Comparison of ENCODE assay signal across 14 mouse cellular contexts in genomic region chr12:26631111-26631794, GRCm38 (mm10).
DNase-seq lines count a peak whose midpoint lies in the region; ATAC-seq lines count a peak whose summit lies in the region.
"Had no signal": no experiment of that assay in that cellular context is flagged by ENCODE, and none has a peak within 500 bp of the region (broad histone marks: within the 10 kb centered on the region; RNA-seq: fewer than 3 reads in every experiment).

No protein-coding gene starts in this region.

- H3K27me3 ChIP-seq in forebrain, embryonic 13.5 days = no peaks in the 10 kb centered on the region
- H3K27me3 ChIP-seq in limb, embryonic 11.5 days (ENCODE audit: control insufficient read depth, insufficient read depth, low read length) = no peaks in the 10 kb centered on the region
- H3K27me3 ChIP-seq in neural tube, embryonic 11.5 days (ENCODE audit: control insufficient read depth, insufficient read depth, low read length) = no peaks in the 10 kb centered on the region

- H3K9ac ChIP-seq in forebrain, embryonic 13.5 days = 0 out of 2 replicates have a peak overlapping the region, but pooled peaks have one; percentile 34
- no peak overlapping the region for H3K9ac ChIP-seq in limb, embryonic 11.5 days (ENCODE audit: low read length)
- peak overlapping the region; percentile 5 for H3K9ac ChIP-seq in neural tube, embryonic 11.5 days (ENCODE audit: low read length)

- H3K4me1 ChIP-seq in forebrain, embryonic 13.5 days = peaks cover 42% of the 10 kb centered on the region
- peaks cover 5% of the 10 kb centered on the region; the same call in 1 of the 2 replicates for H3K4me1 ChIP-seq in limb, embryonic 11.5 days (ENCODE audit: control insufficient read depth, insufficient read depth, low read length)
- no peaks in the 10 kb centered on the region; the same call in none of the 2 replicates for H3K4me1 ChIP-seq in neural tube, embryonic 11.5 days (ENCODE audit: control insufficient read depth, insufficient read depth, low read length)

- no peak overlapping the region for H3K4me3 ChIP-seq in forebrain, embryonic 13.5 days
- no peak overlapping the region for H3K4me3 ChIP-seq in limb, embryonic 11.5 days (ENCODE audit: low read depth, low read length)
- no peak overlapping the region for H3K4me3 ChIP-seq in neural tube, embryonic 11.5 days (ENCODE audit: low read depth, low read length)
- H3K4me3 ChIP-seq: left cerebral cortex, adult 2 months had no signal

- DNase-seq in heart, adult 11 months = peak; percentile 27
- DNase-seq in heart, adult 18-20 months = no peak
- DNase-seq in limb, embryonic 11.5 days (ENCODE audit: low spot score) = no peak
- no peak for DNase-seq in neural tube, embryonic 11.5 days (ENCODE audit: low spot score)
- DNase-seq in layer of hippocampus, postnatal 25 days (ENCODE audit: extremely low spot score in 1 of 2, low spot score in 1 of 2) = no peak
- DNase-seq in left cerebral cortex, adult 9 months (ENCODE audit: low spot score in 2 of 2) = no peak
- DNase-seq: adrenal gland, adult 2 months; gastrocnemius, postnatal 25 days; heart, postnatal 14 days; kidney, postnatal 10 days; lung, adult 18-20 months had no signal

- no peaks in the 10 kb centered on the region for H3K9me3 ChIP-seq in forebrain, embryonic 13.5 days (replicated peaks)
- H3K9me3 ChIP-seq in limb, embryonic 11.5 days (ENCODE audit: control insufficient read depth, low read length) = no peaks in the 10 kb centered on the region
- H3K9me3 ChIP-seq in neural tube, embryonic 11.5 days (ENCODE audit: control insufficient read depth, low read length) = no peaks in the 10 kb centered on the region

- peak overlapping the region; percentile 91 for H3K27ac ChIP-seq in forebrain, embryonic 13.5 days
- H3K27ac ChIP-seq in limb, embryonic 11.5 days (replicated peaks; ENCODE audit: low read depth, low read length) = no peak overlapping the region; the same call in 1 of the 2 replicates
- H3K27ac ChIP-seq in neural tube, embryonic 11.5 days (ENCODE audit: low read depth, low read length) = peak overlapping the region; percentile 77
- H3K27ac ChIP-seq: left cerebral cortex, adult 2 months had no signal

- H3K4me2 ChIP-seq in forebrain, embryonic 13.5 days = peak overlapping the region; percentile 37
- 0 out of 2 replicates have a peak overlapping the region, but pooled peaks have one; percentile 2 for H3K4me2 ChIP-seq in limb, embryonic 11.5 days (ENCODE audit: low read depth, severe bottlenecking)
- H3K4me2 ChIP-seq in neural tube, embryonic 11.5 days (ENCODE audit: low read depth) = 0 out of 2 replicates have a peak overlapping the region, but pooled peaks have one; percentile 8

- WGBS in forebrain, embryonic 13.5 days = 3% methylated on average over 4 of the region's 4 CpGs
- WGBS in limb, embryonic 11.5 days = 31% methylated on average over 4 of the region's 4 CpGs
- 13% methylated on average over 4 of the region's 4 CpGs for WGBS in neural tube, embryonic 11.5 days

- no peaks in the 10 kb centered on the region for H3K36me3 ChIP-seq in forebrain, embryonic 13.5 days (ENCODE audit: poor library complexity, severe bottlenecking)
- no peaks in the 10 kb centered on the region for H3K36me3 ChIP-seq in limb, embryonic 11.5 days (ENCODE audit: control insufficient read depth, insufficient read depth, low read length)
- H3K36me3 ChIP-seq in neural tube, embryonic 11.5 days (ENCODE audit: control insufficient read depth, insufficient read depth, low read length) = no peaks in the 10 kb centered on the region

- peak; percentile 75 for ATAC-seq in forebrain, embryonic 13.5 days
- no peak for ATAC-seq in limb, embryonic 11.5 days (ENCODE audit: insufficient number of reproducible peaks, low FRiP score, low TSS enrichment, low read depth)
- ATAC-seq in neural tube, embryonic 11.5 days (ENCODE audit: insufficient read depth, low FRiP score, low TSS enrichment) = peak; percentile 60; the same call in 1 of the 2 replicates
- no peak for ATAC-seq in megakaryocyte, adult 5-6 weeks (ENCODE audit: poor library complexity, severe bottlenecking)

Comparison
In these comparisons a context has a peak if more than half of its experiments do, and no peak if none do; other contexts are left out.
1. ATAC-seq: peak in forebrain, embryonic 13.5 days (single experiment) and neural tube, embryonic 11.5 days (single experiment); none in limb, embryonic 11.5 days (single experiment) and megakaryocyte, adult 5-6 weeks (single experiment).
2. Peak in every context shown above with its lines, with median percentiles within 50 percentile points of each other: H3K4me2 ChIP-seq.